Mouse (Mus musculus) MEL (cell line): ENCODE results near the gene Gfra1. TPM values are rescaled to one million over a fixed set of nuclear protein-coding genes. Genes with fewer than 3 reads are reported as not detected.

Source experiments
- DNase-seq: peaks from one replicate; pipeline ENCODE4 v3.0.0; 2011; ENCODE audit warnings: low read depth, low spot score
- H3K27ac ChIP-seq: 2 replicates; pipeline ENCODE4 v1.5.1; 2012; ENCODE audit warnings: low read depth, mild to moderate bottlenecking, control low read depth, low read length, moderate library complexity; ENCODE audit not compliant: control insufficient read depth
- H3K27me3 ChIP-seq, 2 experiments: fragments of 150-350 bp in 1 of 2; sonication (generic) in 1 of 2; 2 replicates each; pipeline ENCODE4 v1.6.1; 2012; ENCODE audit warnings: low read length in 2 of 2, mild to moderate bottlenecking in 2 of 2, improper control_type of control experiment in 1 of 2, moderate library complexity in 1 of 2; ENCODE audit not compliant: insufficient read depth in 2 of 2, control insufficient read depth in 1 of 2
- H3K36me3 ChIP-seq, 2 experiments: 2 replicates each; pipeline ENCODE4 v1.6.1; 2012 to 2014; ENCODE audit warnings: low read length in 2 of 2, improper control_type of control experiment in 1 of 2, inconsistent platforms in 1 of 2, mild to moderate bottlenecking in 1 of 2; ENCODE audit not compliant: insufficient read depth in 2 of 2, control insufficient read depth in 1 of 2
- H3K4me1 ChIP-seq, 2 experiments: fragments of 150-350 bp in 1 of 2; sonication (generic) in 1 of 2; 2 replicates each; pipeline ENCODE4 v1.6.1; 2012; ENCODE audit warnings: low read length in 2 of 2, improper control_type of control experiment in 1 of 2, mild to moderate bottlenecking in 1 of 2; ENCODE audit not compliant: insufficient read depth in 2 of 2, control insufficient read depth in 1 of 2
- H3K4me3 ChIP-seq, 2 experiments: fragments of 150-350 bp in 1 of 2; sonication (generic) in 1 of 2; 2 replicates each; pipeline ENCODE4 v1.5.1; 2012; ENCODE audit warnings: low read depth in 2 of 2, low read length in 2 of 2, mild to moderate bottlenecking in 2 of 2, moderate library complexity in 2 of 2, control low read depth in 1 of 2, improper control_type of control experiment in 1 of 2; ENCODE audit not compliant: control insufficient read depth in 1 of 2, insufficient read depth in 1 of 2
- H3K79me2 ChIP-seq: 2 replicates; pipeline ENCODE4 v1.6.1; 2012; ENCODE audit warnings: mild to moderate bottlenecking, low read length, moderate library complexity; ENCODE audit not compliant: control insufficient read depth, poor library complexity, insufficient read depth
- H3K9ac ChIP-seq: 2 replicates; pipeline ENCODE4 v1.6.1; 2012; ENCODE audit warnings: low read depth, mild to moderate bottlenecking, control low read depth, low read length, moderate library complexity; ENCODE audit not compliant: control insufficient read depth, poor library complexity, severe bottlenecking
- H3K9me3 ChIP-seq: fragments of 150-350 bp; sonication (generic); replicated peaks from 2 replicates; pipeline ENCODE4 v1.6.1; 2012; ENCODE audit warnings: mild to moderate bottlenecking, low read length, improper control_type of control experiment, moderate library complexity; ENCODE audit not compliant: insufficient read depth
- EP300 ChIP-seq, 2 experiments: IDR thresholded peaks; 2 replicates each; pipeline ENCODE4 v1.6.1; 2011; ENCODE audit warnings: improper control_type of control experiment in 2 of 2, low read length in 2 of 2, low read depth in 1 of 2, mild to moderate bottlenecking in 1 of 2
- GABPA ChIP-seq: IDR thresholded peaks from 2 replicates; pipeline ENCODE4 v1.6.1; 2012; ENCODE audit warnings: low read depth, mild to moderate bottlenecking, inconsistent platforms, low read length, improper control_type of control experiment, moderate library complexity
- MAX ChIP-seq: IDR thresholded peaks from 2 replicates; pipeline ENCODE4 v1.6.1; 2011; ENCODE audit warnings: low read length, improper control_type of control experiment
- MAZ ChIP-seq: IDR thresholded peaks from 2 replicates; pipeline ENCODE4 v1.6.1; 2012; ENCODE audit warnings: low read depth, mild to moderate bottlenecking, inconsistent platforms, low read length, improper control_type of control experiment
- MEF2A ChIP-seq: IDR thresholded peaks from 2 replicates; pipeline ENCODE4 v1.6.1; 2014; ENCODE audit warnings: low read depth, mild to moderate bottlenecking, inconsistent platforms, low read length, improper control_type of control experiment; ENCODE audit not compliant: poor library complexity, insufficient replicate concordance, severe bottlenecking; ENCODE audit errors: extremely low read depth
- MYB ChIP-seq: IDR thresholded peaks from 2 replicates; pipeline ENCODE4 v1.6.1; 2011; ENCODE audit warnings: mild to moderate bottlenecking, low read depth, low read length, improper control_type of control experiment
- NELFE ChIP-seq: IDR thresholded peaks from 2 replicates; pipeline ENCODE4 v1.6.1; 2011; ENCODE audit warnings: low read depth, low read length, improper control_type of control experiment
- POLR2A ChIP-seq, 2 experiments: IDR thresholded peaks; 2 replicates each; pipeline ENCODE4 v1.6.1; 2011 to 2012; ENCODE audit warnings: low read length in 2 of 2, mild to moderate bottlenecking in 2 of 2, control low read depth in 1 of 2, improper control_type of control experiment in 1 of 2, low read depth in 1 of 2, moderate library complexity in 1 of 2; ENCODE audit not compliant: control insufficient read depth in 1 of 2, insufficient read depth in 1 of 2, poor library complexity in 1 of 2
- POLR2AphosphoS2 ChIP-seq: IDR thresholded peaks from 2 replicates; pipeline ENCODE4 v1.6.1; 2011; ENCODE audit warnings: low read length, improper control_type of control experiment
- POLR2AphosphoS5 ChIP-seq: IDR thresholded peaks from 2 replicates; pipeline ENCODE4 v1.6.1; 2012; ENCODE audit warnings: low read depth, borderline replicate concordance, mild to moderate bottlenecking, inconsistent platforms, low read length, moderate library complexity, mixed read lengths
- RAD21 ChIP-seq: IDR thresholded peaks from 2 replicates; pipeline ENCODE4 v1.6.1; 2011; ENCODE audit warnings: mild to moderate bottlenecking, low read depth, low read length, improper control_type of control experiment
- RCOR1 ChIP-seq: IDR thresholded peaks from 2 replicates; pipeline ENCODE4 v1.6.1; 2012; ENCODE audit warnings: low read depth, mild to moderate bottlenecking, inconsistent platforms, low read length, improper control_type of control experiment
- TAL1 ChIP-seq: IDR thresholded peaks from 2 replicates; pipeline ENCODE4 v1.6.1; 2012; ENCODE audit warnings: mild to moderate bottlenecking, inconsistent platforms, low read length, moderate library complexity, mixed read lengths
- TBP ChIP-seq: IDR thresholded peaks from 2 replicates; pipeline ENCODE4 v1.8.0; 2011; ENCODE audit warnings: low read depth, low read length, improper control_type of control experiment
- TCF12 ChIP-seq: IDR thresholded peaks from 2 replicates; pipeline ENCODE4 v1.6.1; 2014; ENCODE audit warnings: low read depth, mild to moderate bottlenecking, inconsistent platforms, low read length, improper control_type of control experiment, moderate library complexity
- UBTF ChIP-seq: IDR thresholded peaks from 2 replicates; pipeline ENCODE4 v1.6.1; 2012; ENCODE audit warnings: low read depth, mild to moderate bottlenecking, inconsistent platforms, low read length, improper control_type of control experiment, moderate library complexity, borderline replicate concordance; ENCODE audit not compliant: insufficient read depth
- USF2 ChIP-seq, 2 experiments: IDR thresholded peaks; 2 replicates each; pipeline ENCODE4 v1.6.1; 2011 to 2012; ENCODE audit warnings: improper control_type of control experiment in 2 of 2, low read length in 2 of 2, borderline replicate concordance in 1 of 2, inconsistent platforms in 1 of 2, low read depth in 1 of 2, mild to moderate bottlenecking in 1 of 2; ENCODE audit not compliant: insufficient read depth in 1 of 2
- ZC3H11A ChIP-seq: IDR thresholded peaks from 2 replicates; pipeline ENCODE4 v1.6.1; 2012; ENCODE audit warnings: low read depth, mild to moderate bottlenecking, inconsistent platforms, low read length, improper control_type of control experiment
- ZKSCAN1 ChIP-seq: IDR thresholded peaks from 2 replicates; pipeline ENCODE4 v1.6.1; 2012; ENCODE audit warnings: low read depth, mild to moderate bottlenecking, inconsistent platforms, low read length, improper control_type of control experiment, moderate library complexity
- ZMIZ1 ChIP-seq: IDR thresholded peaks from 2 replicates; pipeline ENCODE4 v1.6.1; 2012; ENCODE audit warnings: low read depth, mild to moderate bottlenecking, inconsistent platforms, low read length, improper control_type of control experiment, moderate library complexity
- polyA plus RNA-seq, 2 experiments: library from polyadenylated mRNA; stranded (reverse) in 1 of 2; unstranded in 1 of 2; fragments of >175 nt in 1 of 2; fragments of >200 nt in 1 of 2; gene quantifications; 2 replicates each; pipeline versions ENCODE4 v1.2.1 to v1.2.4; 2012; ENCODE audit warnings: low replicate concordance in 2 of 2, low read depth in 1 of 2; ENCODE audit not compliant: insufficient read length in 2 of 2, insufficient read depth in 1 of 2, missing spikeins in 1 of 2
- total RNA-seq: library from RNA; depleted of rRNA; stranded (reverse); fragments of 300-350 nt; gene quantifications from 2 replicates; pipeline ENCODE4 v1.2.3, GENCODE M21; 2012

Gene Gfra1
- total and polyA plus RNA-seq, 3 experiments: not detected

DNA sequence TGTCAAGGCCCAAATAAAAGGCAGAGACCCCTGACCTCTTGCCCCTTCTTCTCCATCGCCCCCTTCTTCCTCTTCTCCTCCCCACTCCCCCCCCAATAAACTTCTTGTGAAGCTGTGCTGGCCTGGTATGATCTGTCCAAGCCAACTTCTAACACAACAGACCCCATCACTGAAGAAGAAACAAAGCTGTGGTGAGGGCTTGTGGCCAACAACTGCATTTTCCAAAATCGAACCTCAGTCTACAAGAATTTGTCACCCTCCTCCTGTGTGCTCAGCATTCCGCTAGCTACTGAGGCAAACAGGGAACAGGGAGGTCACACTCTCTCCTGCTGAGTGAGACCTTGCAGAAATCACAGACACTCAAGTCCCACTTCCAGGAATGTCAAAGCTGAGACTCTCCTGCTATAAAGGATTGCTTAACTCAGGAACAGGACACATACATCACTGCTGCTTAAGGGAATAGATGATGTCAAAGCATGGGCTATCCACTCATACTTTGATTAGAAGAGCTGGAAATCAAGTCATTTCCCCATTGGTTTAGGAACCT, 43.8 kb upstream of the Gfra1 start:
- Histone ChIP-seq H3K27ac (no peak overlapping the region), H3K36me3 (no peaks in the 10 kb centered on the region), H3K27me3 (no peaks in the 10 kb centered on the region), H3K4me3 (no peak overlapping the region), H3K9ac (no peak overlapping the region)
- no peak for DNase-seq
- TF ChIP-seq MAX: no peak
- TF ChIP-seq ZC3H11A: no peak
- no peak for TF ChIP-seq EP300 (IDR thresholded peaks at IDR 0.05; ENCODE audit: low read depth in 1 of 2, low read length in 2 of 2)
- TF ChIP-seq TAL1: no peak
- TF ChIP-seq MAZ: no peak
- TF ChIP-seq ZKSCAN1: no peak
- TF ChIP-seq USF2 (IDR thresholded peaks at IDR 0.05; ENCODE audit: borderline replicate concordance in 1 of 2, insufficient read depth in 1 of 2, low read depth in 1 of 2, low read length in 2 of 2): no peak
- TF ChIP-seq TBP: no peak
- TF ChIP-seq GABPA: no peak
- TF ChIP-seq POLR2A (IDR thresholded peaks at IDR 0.05; ENCODE audit: control insufficient read depth in 1 of 2, insufficient read depth in 1 of 2, low read depth in 1 of 2, low read length in 2 of 2, poor library complexity in 1 of 2): no peak
- no peak for TF ChIP-seq TCF12
- no peak for TF ChIP-seq ZMIZ1
- TF ChIP-seq UBTF: no peak
- TF ChIP-seq RAD21: no peak
- no peak for TF ChIP-seq MYB
- TF ChIP-seq, all 39 proteins: peak for 0
- no peaks in the 10 kb centered on the region for H3K79me2 ChIP-seq
- H3K4me1 ChIP-seq: no peaks in the 10 kb centered on the region
- H3K9me3 ChIP-seq: no peaks in the 10 kb centered on the region

- Histone ChIP-seq H3K4me1 (no peaks in the 10 kb centered on the region), H3K27ac (no peak overlapping the region), H3K36me3 (no peaks in the 10 kb centered on the region), H3K79me2 (no peaks in the 10 kb centered on the region), H3K9me3 (no peaks in the 10 kb centered on the region)
- TF ChIP-seq MAX: no peak
- no peak for TF ChIP-seq NELFE
- TF ChIP-seq, all 39 proteins: peak for 0
- Histone ChIP-seq H3K9ac (no peak overlapping the region), H3K27me3 (no peaks in the 10 kb centered on the region), H3K4me3 (no peak overlapping the region)
- DNase-seq: no peak
These were observed 41.4 kb upstream of the Gfra1 start for GRCm38 (mm10) chr19:58497106-58497505.

DNA sequence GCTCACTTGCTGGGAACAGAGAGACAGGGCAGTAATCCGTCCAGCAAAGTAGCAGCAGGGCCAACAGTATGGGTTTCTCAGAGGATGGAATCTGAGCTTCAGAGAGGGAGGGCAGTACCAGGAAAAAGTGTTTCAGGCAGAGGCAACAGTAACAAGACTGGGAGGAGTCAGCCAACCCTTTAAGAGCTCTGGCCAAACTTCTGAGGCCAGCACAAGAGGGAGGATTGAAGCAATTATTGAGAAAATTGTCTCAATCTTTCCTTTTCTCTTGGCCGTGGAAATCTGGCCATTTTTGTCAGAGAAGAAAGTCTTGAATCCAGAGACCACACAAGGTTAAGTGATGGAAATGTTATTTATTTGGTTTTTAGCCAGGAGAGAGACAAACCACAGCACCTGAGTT, 31.0 kb upstream of the Gfra1 start:
- Histone ChIP-seq H3K4me1 (no peaks in the 10 kb centered on the region), H3K36me3 (no peaks in the 10 kb centered on the region), H3K9ac (no peak overlapping the region), H3K27me3 (no peaks in the 10 kb centered on the region), H3K9me3 (no peaks in the 10 kb centered on the region), H3K4me3 (no peak overlapping the region), H3K79me2 (no peaks in the 10 kb centered on the region), H3K27ac (no peak overlapping the region)
- TF ChIP-seq POLR2AphosphoS5 (no peak), RCOR1 (no peak), POLR2AphosphoS2 (no peak), EP300 (IDR thresholded peaks at IDR 0.05; ENCODE audit: low read depth in 1 of 2, low read length in 2 of 2) (no peak), ZC3H11A (no peak), TCF12 (no peak), MEF2A (no peak)
- no peak for DNase-seq
